Mouse (Mus musculus): ENCODE data around the gene Sipa1l3. TPM values are rescaled to one million over a fixed set of nuclear protein-coding genes. Genes with fewer than 3 reads are reported as not detected.
A peak's percentile ranks its signal among the peaks of the same experiment; 100 is the strongest.

Sipa1l3 gene
- polyA plus RNA-seq, 1 experiment: 19.0 TPM

DNA sequence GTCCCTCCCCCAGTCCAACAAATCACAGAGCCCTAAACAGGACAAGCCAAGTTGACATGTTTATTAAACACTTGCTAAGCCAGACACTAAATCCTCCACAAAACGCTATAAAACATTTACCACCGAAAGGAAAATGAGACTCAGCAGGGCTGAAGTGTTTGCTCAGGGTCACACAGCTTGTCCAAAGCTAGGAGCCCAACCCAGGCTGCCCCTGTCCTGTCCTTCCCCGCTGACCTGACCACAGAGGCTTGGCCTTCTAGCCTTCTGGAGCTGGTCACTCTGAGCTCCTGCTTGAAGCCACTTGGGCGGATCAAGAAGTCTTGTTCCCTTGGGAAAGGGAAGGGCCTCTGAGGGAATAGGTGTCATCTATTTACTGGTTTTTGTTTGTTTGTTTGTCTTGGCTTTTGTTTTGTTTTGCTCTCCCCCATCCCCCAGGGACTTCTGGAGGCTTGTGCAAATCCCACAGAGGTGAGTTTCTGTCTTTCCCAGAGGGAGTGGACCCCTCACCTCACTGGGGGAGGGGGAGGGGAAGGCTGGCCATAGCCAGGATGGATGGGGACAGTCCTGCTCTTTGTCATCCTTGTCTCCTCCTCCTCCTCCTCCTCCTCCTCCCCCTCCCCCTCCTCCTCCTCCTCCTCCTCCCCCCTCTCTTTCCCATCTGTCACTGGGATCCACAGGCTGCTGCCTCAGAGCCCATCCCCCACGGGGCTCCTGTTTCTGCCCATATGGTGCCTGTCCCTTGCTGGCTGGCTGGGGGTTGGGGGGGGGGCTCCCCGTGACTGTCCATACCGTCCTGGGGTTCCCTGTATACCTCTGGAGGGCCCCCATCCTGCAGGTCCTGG, 226.6 kb downstream of the Sipa1l3 start:
- Histone ChIP-seq H3K4me2 (ENCODE audit: low read depth) (no peak overlapping the region), H3ac (ENCODE audit: control insufficient read depth, insufficient read length) (no peak overlapping the region), H3K36me3 (ENCODE audit: control insufficient read depth, insufficient read depth) (no peaks in the 10 kb centered on the region), H3K27me3 (ENCODE audit: control insufficient read depth, insufficient read depth, insufficient read length) (no peaks in the 10 kb centered on the region), H3K79me2 (ENCODE audit: control insufficient read depth, insufficient read depth) (no peaks in the 10 kb centered on the region), H3K4me3 (no peak overlapping the region)
- TF ChIP-seq MAX (IDR thresholded peaks at IDR 0.05; ENCODE audit: low read depth) (no peak), TCF12 (IDR thresholded peaks at IDR 0.05; ENCODE audit: insufficient read depth, poor library complexity, severe bottlenecking) (no peak), SRF (IDR thresholded peaks at IDR 0.05; ENCODE audit: control insufficient read depth, insufficient read length, low read depth) (no peak), MYOG (IDR thresholded peaks at IDR 0.05; ENCODE audit: control insufficient read depth in 1 of 3, insufficient read depth in 1 of 3, insufficient read length in 2 of 3, low read depth in 2 of 3) (no peak), REST (IDR thresholded peaks at IDR 0.05; ENCODE audit: insufficient read depth, insufficient read length) (no peak), MYOD1 (IDR thresholded peaks at IDR 0.05; ENCODE audit: control insufficient read depth in 1 of 3, insufficient read length in 2 of 3, low read depth in 2 of 3) (no peak), USF1 (IDR thresholded peaks at IDR 0.05; ENCODE audit: low read depth) (no peak), E2F4 (IDR thresholded peaks at IDR 0.05; ENCODE audit: insufficient read depth) (no peak), CEBPB (IDR thresholded peaks at IDR 0.05; ENCODE audit: insufficient read depth, poor library complexity, severe bottlenecking) (no peak), TCF3 (IDR thresholded peaks at IDR 0.05; ENCODE audit: insufficient read length, low read depth) (no peak), POLR2A (IDR thresholded peaks at IDR 0.05; ENCODE audit: insufficient read length, low read depth) (no peak), POLR2AphosphoS2 (IDR thresholded peaks at IDR 0.05; ENCODE audit: insufficient read length, low read depth) (no peak)

DNA sequence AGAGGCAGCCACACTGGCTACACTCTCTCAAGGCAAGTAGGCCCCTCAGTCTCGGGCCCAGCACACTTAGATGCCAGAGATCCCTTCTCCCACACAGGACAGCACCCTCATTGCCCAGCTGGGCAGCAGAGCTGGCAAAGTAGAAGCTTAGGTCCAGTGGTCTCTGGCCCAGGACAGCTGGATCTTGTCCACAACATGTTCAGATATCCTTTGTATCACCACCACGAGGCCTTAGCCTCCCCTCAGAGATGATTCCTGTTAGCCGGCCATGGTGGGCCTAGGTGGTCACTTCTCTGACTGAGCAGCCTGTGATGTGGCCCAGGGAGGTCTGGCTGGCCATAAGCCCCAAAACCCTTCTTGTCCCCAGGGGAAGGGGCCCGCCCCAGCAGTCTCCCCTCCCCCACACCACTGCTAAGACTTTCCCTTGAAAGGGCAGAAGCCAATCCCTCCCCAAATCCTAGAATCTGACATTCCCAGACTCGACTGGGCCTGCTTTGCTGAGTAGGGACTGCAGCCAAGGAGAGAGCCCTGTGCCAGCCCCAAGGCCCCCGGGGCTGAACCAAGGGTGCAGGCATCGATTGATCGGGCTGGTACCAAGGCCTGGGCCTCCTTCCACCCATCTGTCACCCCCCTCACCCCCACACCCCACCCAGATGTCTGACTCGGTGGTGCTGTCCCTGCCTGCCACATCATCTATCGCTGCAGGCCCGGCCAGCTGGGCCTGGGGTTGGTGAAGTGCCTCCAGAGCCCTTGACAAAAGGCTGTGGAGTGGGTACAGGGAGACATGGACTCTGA, 227.6 kb downstream of the Sipa1l3 start:
- H3K4me2 ChIP-seq (ENCODE audit: low read depth): no peak overlapping the region
- no peak overlapping the region for H3ac ChIP-seq (ENCODE audit: control insufficient read depth, insufficient read length)
- TF ChIP-seq POLR2AphosphoS2 (IDR thresholded peaks at IDR 0.05; ENCODE audit: insufficient read length, low read depth) (no peak), TCF3 (IDR thresholded peaks at IDR 0.05; ENCODE audit: insufficient read length, low read depth) (no peak), REST (IDR thresholded peaks at IDR 0.05; ENCODE audit: insufficient read depth, insufficient read length) (no peak), USF1 (IDR thresholded peaks at IDR 0.05; ENCODE audit: low read depth) (no peak), MAX (IDR thresholded peaks at IDR 0.05; ENCODE audit: low read depth) (no peak), MYOD1 (IDR thresholded peaks at IDR 0.05; ENCODE audit: control insufficient read depth in 1 of 3, insufficient read length in 2 of 3, low read depth in 2 of 3) (no peak), POLR2A (IDR thresholded peaks at IDR 0.05; ENCODE audit: insufficient read length, low read depth) (no peak)
- H3K27me3 ChIP-seq (ENCODE audit: control insufficient read depth, insufficient read depth, insufficient read length): no peaks in the 10 kb centered on the region
- no peaks in the 10 kb centered on the region for H3K79me2 ChIP-seq (ENCODE audit: control insufficient read depth, insufficient read depth)
- no peaks in the 10 kb centered on the region for H3K36me3 ChIP-seq (ENCODE audit: control insufficient read depth, insufficient read depth)
- no peak overlapping the region for H3K4me3 ChIP-seq

DNA sequence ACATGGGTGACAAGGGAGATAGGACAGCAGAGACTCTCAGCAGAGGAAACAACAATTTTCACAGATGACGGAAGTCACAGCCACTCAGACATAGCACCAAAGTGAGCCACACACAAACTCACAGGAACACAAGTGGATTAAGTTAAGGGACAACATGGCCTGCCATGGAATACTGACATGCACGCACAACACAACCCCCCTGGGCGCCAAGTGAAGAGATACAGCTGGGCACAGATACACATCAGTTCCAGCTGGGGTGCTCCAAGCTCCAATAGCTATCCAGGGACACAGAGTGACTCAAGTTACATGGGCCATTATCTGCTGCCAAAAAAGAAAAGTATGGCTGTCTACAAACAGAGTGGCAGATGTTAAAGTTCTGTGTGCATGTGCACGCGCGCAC, 228.6 kb downstream of the Sipa1l3 start:
- Histone ChIP-seq H3K79me2 (ENCODE audit: control insufficient read depth, insufficient read depth) (no peaks in the 10 kb centered on the region), H3K36me3 (ENCODE audit: control insufficient read depth, insufficient read depth) (no peaks in the 10 kb centered on the region), H3K4me2 (ENCODE audit: low read depth) (no peak overlapping the region), H3K27me3 (ENCODE audit: control insufficient read depth, insufficient read depth, insufficient read length) (no peaks in the 10 kb centered on the region), H3K4me3 (no peak overlapping the region), H3ac (ENCODE audit: control insufficient read depth, insufficient read length) (no peak overlapping the region)
- no peak for TF ChIP-seq CEBPB (IDR thresholded peaks at IDR 0.05; ENCODE audit: insufficient read depth, poor library complexity, severe bottlenecking)
- TF ChIP-seq TCF3 (IDR thresholded peaks at IDR 0.05; ENCODE audit: insufficient read length, low read depth): no peak
- no peak for TF ChIP-seq POLR2AphosphoS2 (IDR thresholded peaks at IDR 0.05; ENCODE audit: insufficient read length, low read depth)
- no peak for TF ChIP-seq MAX (IDR thresholded peaks at IDR 0.05; ENCODE audit: low read depth)

DNA sequence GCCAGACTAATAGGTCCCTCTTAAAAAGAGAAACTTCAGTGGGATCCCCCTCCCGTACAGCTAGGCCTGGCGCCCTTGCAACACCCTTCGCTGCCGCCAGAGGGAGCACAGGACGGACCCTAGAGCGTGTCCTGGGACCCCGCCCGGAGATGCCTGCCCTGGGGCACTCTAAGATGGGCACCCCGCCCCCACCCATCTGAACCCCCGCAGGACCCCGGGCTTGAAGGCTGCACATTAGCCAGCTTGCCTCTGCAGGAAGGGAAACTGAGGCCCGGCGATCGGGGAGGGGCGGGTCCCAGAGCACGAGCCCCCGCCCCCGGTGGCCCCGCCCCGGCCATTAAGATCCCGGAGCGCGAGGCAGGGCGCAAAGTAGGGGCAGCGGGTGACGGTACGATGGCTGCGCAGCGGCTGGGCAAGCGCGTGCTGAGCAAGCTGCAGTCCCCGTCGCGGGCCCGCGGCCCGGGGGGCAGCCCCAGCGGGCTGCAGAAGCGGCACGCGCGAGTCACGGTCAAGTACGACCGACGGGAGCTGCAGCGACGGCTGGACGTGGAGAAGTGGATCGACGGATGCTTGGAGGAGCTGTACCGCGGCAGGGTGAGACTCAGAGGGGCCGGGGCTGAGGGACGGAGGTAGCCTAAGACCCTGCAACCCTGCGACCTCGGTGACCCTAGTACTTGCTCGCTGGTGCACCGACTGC, 229.4 kb downstream of the Sipa1l3 start, which contains the start of gene Ppp1r14a:
Ppp1r14a (plus strand) TSS at position 367 of the 697 bp plus-strand sequence.
- peaks cover 4% of the 10 kb centered on the region for H3K27me3 ChIP-seq (ENCODE audit: control insufficient read depth, insufficient read depth, insufficient read length)
- H3K4me3 ChIP-seq: no peak within 1 kb of the TSS
- no peaks in the 10 kb centered on the region for H3K36me3 ChIP-seq (ENCODE audit: control insufficient read depth, insufficient read depth)
- peak within 1 kb of the TSS; percentile 36 for H3K4me2 ChIP-seq (ENCODE audit: low read depth)
- H3ac ChIP-seq (ENCODE audit: control insufficient read depth, insufficient read length): no peak within 1 kb of the TSS
- no peaks in the 10 kb centered on the region for H3K79me2 ChIP-seq (ENCODE audit: control insufficient read depth, insufficient read depth)
- TF ChIP-seq MYOG (IDR thresholded peaks at IDR 0.05; ENCODE audit: control insufficient read depth in 1 of 3, insufficient read depth in 1 of 3, insufficient read length in 2 of 3, low read depth in 2 of 3) (no peak), E2F4 (IDR thresholded peaks at IDR 0.05; ENCODE audit: insufficient read depth) (no peak), POLR2AphosphoS2 (IDR thresholded peaks at IDR 0.05; ENCODE audit: insufficient read length, low read depth) (no peak), REST (IDR thresholded peaks at IDR 0.05; ENCODE audit: insufficient read depth, insufficient read length) (no peak), SRF (IDR thresholded peaks at IDR 0.05; ENCODE audit: control insufficient read depth, insufficient read length, low read depth) (no peak), MAX (IDR thresholded peaks at IDR 0.05; ENCODE audit: low read depth) (no peak), CEBPB (IDR thresholded peaks at IDR 0.05; ENCODE audit: insufficient read depth, poor library complexity, severe bottlenecking) (no peak), POLR2A (IDR thresholded peaks at IDR 0.05; ENCODE audit: insufficient read length, low read depth) (no peak), USF1 (IDR thresholded peaks at IDR 0.05; ENCODE audit: low read depth) (no peak), TCF12 (IDR thresholded peaks at IDR 0.05; ENCODE audit: insufficient read depth, poor library complexity, severe bottlenecking) (no peak), TCF3 (IDR thresholded peaks at IDR 0.05; ENCODE audit: insufficient read length, low read depth) (no peak)
